Mouse (Mus musculus) midbrain, embryonic 10.5 days (tissue): ENCODE results near the gene Zbp1. TPM values are rescaled to one million over a fixed set of nuclear protein-coding genes. Genes with fewer than 3 reads are reported as not detected.
A peak's percentile ranks its signal among the peaks of the same experiment; 100 is the strongest.

ENCODE experiments used
- DNase-seq: peaks from one replicate; pipeline ENCODE4 v3.0.0-alpha.2; 2017; ENCODE audit warnings: low spot score
- H3K27ac ChIP-seq: fragments of 300-500 bp; sonication (generic); replicated peaks from 2 replicates; pipeline ENCODE4 v1.5.1; 2016; ENCODE audit warnings: mild to moderate bottlenecking
- H3K27me3 ChIP-seq: fragments of 300-500 bp; sonication (generic); 2 replicates; pipeline ENCODE4 v1.6.1; 2016; ENCODE audit warnings: low read depth, mild to moderate bottlenecking; ENCODE audit not compliant: poor library complexity, severe bottlenecking
- H3K36me3 ChIP-seq: fragments of 300-500 bp; sonication (generic); 2 replicates; pipeline ENCODE4 v1.6.1; 2016; ENCODE audit warnings: mild to moderate bottlenecking, moderate library complexity
- H3K4me1 ChIP-seq: fragments of 300-500 bp; sonication (generic); 2 replicates; pipeline ENCODE4 v1.6.1; 2016
- H3K4me3 ChIP-seq: fragments of 300-500 bp; sonication (generic); 2 replicates; pipeline ENCODE4 v1.5.1; 2016; ENCODE audit warnings: mild to moderate bottlenecking, moderate library complexity
- H3K9me3 ChIP-seq: fragments of 300-500 bp; sonication (generic); replicated peaks from 2 replicates; pipeline ENCODE4 v1.6.1; 2016; ENCODE audit warnings: mild to moderate bottlenecking
- WGBS: fragments of 180-500 bp; shearing (Covaris S2); methylation state at CpG from one replicate; pipeline ENCODE4 v1.1.7; 2016; 5-methylcytosine and 5-hydroxymethylcytosine counted together
- polyA plus RNA-seq: library from polyadenylated mRNA; unstranded; fragments of >200 nt; fragmentation: Nextera tagmentation; extraction: Ambion mirVana; gene quantifications from 2 replicates; pipeline ENCODE4 v1.2.1, GENCODE M21; 2016

Gene Zbp1
- polyA plus RNA-seq, 1 experiment from 2014 or later = 0.28 TPM

DNA sequence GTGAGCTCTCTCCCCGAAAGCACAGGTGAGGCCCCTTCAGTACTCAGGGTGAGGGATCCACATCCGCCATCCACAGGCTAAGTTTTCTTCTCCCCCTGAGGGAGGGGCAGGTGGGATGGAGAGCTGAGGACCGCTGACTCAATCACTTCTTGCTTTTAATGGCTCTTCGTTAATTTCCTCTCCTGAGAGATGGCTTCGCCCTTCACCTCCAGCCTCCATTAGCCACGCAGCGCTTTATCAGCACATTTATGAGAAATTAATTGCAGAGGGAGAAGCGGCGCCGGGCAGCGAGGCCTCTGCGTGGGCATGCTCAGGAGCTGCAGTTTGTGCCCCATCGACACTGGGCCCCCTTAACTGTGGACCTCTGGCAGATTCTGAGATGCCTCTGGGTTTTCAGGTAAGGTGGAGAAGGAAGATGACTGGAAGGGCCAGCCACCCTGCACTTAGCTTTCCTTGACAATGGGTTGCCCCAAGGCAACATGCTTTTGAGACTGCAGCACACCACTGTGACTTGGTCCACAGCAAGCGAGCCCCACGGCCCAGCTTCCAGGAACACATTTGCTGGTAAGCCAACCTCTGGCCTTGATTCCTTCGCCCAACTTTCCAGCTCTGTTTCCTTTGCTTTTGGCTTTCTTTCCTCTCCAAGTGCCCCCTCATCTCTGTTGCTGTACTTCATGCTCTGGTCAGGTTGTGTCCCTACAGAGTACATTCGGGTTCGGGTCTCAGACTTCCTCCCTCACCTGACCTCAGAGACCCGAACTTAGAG, 15.6 kb downstream of the Zbp1 start:
- 91% methylated on average over 19 of the region's 19 CpGs for WGBS
- Histone ChIP-seq H3K4me3 (no peak overlapping the region), H3K27me3 (no peaks in the 10 kb centered on the region), H3K4me1 (no peaks in the 10 kb centered on the region), H3K36me3 (no peaks in the 10 kb centered on the region), H3K27ac (no peak overlapping the region), H3K9me3 (no peaks in the 10 kb centered on the region)
- peak; percentile 8 for DNase-seq

DNA sequence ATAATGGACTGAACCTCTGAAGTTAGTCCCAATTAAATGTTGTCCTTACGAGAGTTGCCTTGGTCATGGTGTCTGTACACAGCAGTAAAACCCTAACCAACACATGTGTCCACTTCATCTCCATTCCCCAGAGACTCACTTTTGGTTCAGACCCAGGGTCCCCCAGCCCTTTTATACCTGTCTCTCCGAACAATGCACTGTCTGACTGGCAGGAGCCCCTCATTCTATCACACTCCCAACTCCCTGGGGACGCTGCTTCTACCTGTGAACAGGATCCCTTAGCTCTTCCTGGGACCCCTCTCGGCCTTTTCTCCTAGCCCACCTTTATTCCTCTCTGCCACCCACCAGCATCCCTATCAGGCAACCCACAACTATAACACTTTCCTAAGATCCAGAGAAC, 23.9 kb downstream of the Zbp1 start:
- 88% methylated on average over 4 of the region's 4 CpGs for WGBS
- Histone ChIP-seq H3K4me3 (no peak overlapping the region), H3K27me3 (no peaks in the 10 kb centered on the region), H3K36me3 (no peaks in the 10 kb centered on the region), H3K4me1 (no peaks in the 10 kb centered on the region), H3K27ac (no peak overlapping the region), H3K9me3 (no peaks in the 10 kb centered on the region)
- DNase-seq = no peak

DNA sequence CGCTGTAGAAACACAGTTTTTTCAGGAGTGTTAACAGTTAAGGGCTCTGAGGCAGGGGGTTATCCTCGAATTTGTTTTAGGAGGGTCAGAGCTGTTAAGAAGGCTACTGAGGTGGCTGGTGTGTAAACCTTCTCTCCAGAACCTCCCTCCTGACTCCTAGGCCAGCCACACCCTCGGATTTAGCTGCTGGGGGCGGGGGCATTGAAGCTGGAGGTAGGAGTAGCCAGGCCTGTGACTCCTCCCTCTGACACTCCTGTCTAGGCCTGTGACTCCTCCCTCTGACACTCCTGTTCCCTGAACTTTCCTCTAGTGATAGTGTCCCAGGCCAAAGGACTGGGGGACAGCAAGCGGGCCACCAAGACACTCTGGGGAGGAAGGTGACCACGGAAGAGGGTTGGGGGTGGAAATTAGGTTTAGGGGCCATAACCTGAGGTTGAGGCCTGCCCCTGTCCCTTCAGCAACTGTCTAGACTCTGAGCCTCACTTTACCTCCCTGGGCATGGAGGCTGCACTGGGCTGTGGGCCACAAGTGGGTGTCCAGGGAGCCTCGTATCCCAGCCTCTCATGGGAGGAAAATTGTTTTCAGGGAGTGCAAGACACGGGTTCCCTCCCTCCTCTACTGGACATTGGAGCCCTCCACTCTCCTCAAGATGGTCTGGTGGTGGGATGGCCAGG, 31.4 kb downstream of the Zbp1 start:
- H3K4me3 ChIP-seq = no peak overlapping the region
- no peaks in the 10 kb centered on the region for H3K9me3 ChIP-seq
- peaks cover 11% of the 10 kb centered on the region for H3K27me3 ChIP-seq
- WGBS = 35% methylated on average over 8 of the region's 8 CpGs
- H3K4me1 ChIP-seq = peaks cover 3% of the 10 kb centered on the region; the same call in 1 of the 2 replicates
- no peaks in the 10 kb centered on the region for H3K36me3 ChIP-seq
- DNase-seq = peak; percentile 9
- no peak overlapping the region for H3K27ac ChIP-seq

DNA sequence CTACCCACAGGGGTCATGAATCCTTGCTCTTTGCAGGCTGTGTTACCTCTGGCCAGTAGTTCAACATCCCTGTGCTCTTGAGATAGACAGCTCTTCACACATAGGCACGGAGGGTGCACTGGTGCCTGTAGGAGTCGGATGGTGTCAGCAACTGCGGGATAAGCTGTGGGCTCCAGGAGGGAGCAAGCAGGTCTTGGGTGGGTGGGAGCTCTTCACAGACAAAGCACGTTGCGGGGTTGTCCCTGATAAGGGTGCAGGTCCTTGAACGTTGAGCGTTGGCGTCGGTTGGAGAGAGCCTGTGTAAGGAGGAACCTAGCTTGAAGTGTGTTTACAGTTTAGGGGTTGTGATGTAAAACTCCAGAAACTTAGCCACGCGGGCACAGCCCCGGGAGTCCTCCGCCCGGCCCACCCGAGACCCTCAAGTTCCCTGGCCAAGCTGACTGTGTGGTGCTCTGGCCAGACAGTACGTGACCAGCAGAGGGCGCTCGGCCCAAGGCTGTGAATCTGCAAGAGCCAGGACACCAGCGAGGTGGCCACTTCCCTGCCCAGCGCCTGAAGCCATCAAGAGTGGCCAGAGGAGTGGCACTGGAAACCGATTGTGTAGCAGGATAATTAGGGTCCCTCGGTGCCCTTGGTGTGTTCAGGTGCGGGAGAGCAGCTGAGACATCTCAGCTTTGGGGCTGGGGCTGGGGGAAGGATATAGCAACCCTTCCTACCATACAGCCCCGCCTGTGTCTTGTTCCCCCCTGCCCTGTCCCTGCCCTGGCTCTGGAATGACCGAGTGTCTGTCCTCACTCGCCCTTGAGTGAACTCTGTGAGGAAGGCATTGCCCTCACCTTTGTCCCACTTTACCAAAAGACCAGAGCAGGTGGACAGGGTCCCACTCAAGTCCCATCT, 32.4 kb downstream of the Zbp1 start:
- H3K27me3 ChIP-seq = peaks cover 15% of the 10 kb centered on the region
- DNase-seq = peak; percentile 88
- peaks cover 3% of the 10 kb centered on the region; the same call in 1 of the 2 replicates for H3K4me1 ChIP-seq
- H3K9me3 ChIP-seq = no peaks in the 10 kb centered on the region
- no peak overlapping the region for H3K4me3 ChIP-seq
- no peak overlapping the region for H3K27ac ChIP-seq
- no peaks in the 10 kb centered on the region for H3K36me3 ChIP-seq
- 38% methylated on average over 26 of the region's 26 CpGs for WGBS

DNA sequence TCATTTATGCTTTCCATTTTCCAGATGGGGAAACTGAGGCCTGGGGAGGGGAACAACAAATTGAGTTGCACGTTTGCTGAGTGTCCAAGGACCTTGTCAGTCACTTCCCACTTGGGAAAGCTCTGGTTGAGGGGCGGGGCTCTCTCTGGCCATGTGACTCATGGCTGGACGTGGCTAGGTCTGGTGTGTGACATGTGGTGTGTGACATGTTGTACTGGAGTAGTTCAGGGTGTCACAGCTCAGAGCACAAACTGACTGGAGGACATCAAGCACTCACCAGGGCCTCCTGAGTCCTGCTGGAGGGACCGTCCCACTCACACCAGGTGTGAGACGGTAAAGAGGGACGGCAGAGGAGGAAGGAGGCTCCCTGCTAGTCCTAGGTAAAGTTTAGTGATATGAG, 33.4 kb downstream of the Zbp1 start:
- H3K4me1 ChIP-seq = peaks cover 3% of the 10 kb centered on the region; the same call in 1 of the 2 replicates
- WGBS = 78% methylated on average over 6 of the region's 6 CpGs
- H3K9me3 ChIP-seq = no peaks in the 10 kb centered on the region
- H3K27ac ChIP-seq = no peak overlapping the region
- H3K36me3 ChIP-seq = no peaks in the 10 kb centered on the region
- H3K4me3 ChIP-seq = no peak overlapping the region
- peaks cover 15% of the 10 kb centered on the region for H3K27me3 ChIP-seq
- peak; percentile 10 for DNase-seq

DNA sequence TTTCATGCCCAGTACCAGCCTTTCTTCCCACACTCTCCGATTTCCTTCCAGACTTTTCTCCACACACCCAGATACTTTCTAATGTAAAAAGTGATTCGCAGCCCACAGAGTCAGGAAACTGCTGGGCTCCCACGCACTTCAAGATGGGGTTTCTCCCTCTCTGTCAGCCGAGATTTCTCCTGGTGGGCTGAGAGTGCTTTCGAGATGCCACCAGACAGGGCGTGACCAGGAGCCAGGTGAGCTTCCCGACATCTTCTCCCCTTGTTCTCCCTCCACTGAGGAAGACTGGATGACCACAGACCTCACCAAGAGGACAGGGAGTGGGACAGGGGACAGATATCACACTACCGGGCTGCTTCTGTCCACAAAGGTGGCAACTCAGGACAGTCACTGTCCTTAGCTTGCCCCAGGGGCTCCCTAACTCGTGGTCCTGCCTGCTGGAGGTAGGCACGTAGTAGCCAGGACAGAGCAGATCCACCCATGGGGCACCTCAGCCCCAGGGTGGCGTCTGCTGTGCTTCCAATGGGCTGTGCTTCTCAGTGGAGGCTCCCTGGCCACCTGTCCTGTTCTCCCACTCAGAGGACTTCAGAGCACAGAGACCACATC, 34.1 kb downstream of the Zbp1 start:
- no peaks in the 10 kb centered on the region for H3K36me3 ChIP-seq
- H3K27ac ChIP-seq = no peak overlapping the region
- H3K27me3 ChIP-seq = peaks cover 15% of the 10 kb centered on the region
- no peak overlapping the region for H3K4me3 ChIP-seq
- no peaks in the 10 kb centered on the region for H3K9me3 ChIP-seq
- peaks cover 3% of the 10 kb centered on the region; the same call in 1 of the 2 replicates for H3K4me1 ChIP-seq
- DNase-seq = peak; percentile 10
- 68% methylated on average over 11 of the region's 11 CpGs for WGBS

DNA sequence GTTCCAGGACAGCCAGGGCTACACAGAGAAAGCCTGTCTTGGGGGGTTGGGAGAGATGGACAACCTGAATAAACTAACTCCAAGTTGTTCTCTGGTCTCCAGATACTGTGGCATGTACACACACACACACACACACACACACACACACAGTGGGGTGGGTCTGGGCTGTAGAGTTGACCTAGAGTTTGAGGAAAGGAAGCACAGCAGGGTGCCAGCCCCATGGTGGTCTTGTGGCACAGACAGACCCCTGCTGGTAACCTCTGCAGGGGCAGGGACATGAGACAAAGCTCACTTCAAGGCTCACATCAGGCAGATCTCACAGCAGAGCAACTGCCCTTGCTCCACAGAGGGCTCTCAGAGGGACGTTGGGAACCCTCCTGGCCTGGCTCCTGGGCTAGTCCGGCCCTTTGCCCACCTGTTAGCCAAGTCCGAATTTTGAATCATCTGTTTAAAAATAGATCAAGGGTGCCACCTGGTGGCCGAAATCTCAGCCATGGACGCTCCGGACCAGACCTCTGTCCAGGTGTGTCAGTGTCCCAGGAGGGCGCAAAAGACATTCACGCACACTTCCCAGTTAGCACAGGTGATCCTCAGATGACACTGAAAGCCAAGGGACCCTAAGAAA, 34.8 kb downstream of the Zbp1 start:
- DNase-seq = peak; percentile 69
- H3K27me3 ChIP-seq = peaks cover 15% of the 10 kb centered on the region
- no peaks in the 10 kb centered on the region for H3K9me3 ChIP-seq
- WGBS = 15% methylated on average over 8 of the region's 8 CpGs
- H3K4me1 ChIP-seq = peaks cover 3% of the 10 kb centered on the region; the same call in 1 of the 2 replicates
- no peaks in the 10 kb centered on the region for H3K36me3 ChIP-seq
- no peak overlapping the region for H3K4me3 ChIP-seq
- no peak overlapping the region for H3K27ac ChIP-seq

DNA sequence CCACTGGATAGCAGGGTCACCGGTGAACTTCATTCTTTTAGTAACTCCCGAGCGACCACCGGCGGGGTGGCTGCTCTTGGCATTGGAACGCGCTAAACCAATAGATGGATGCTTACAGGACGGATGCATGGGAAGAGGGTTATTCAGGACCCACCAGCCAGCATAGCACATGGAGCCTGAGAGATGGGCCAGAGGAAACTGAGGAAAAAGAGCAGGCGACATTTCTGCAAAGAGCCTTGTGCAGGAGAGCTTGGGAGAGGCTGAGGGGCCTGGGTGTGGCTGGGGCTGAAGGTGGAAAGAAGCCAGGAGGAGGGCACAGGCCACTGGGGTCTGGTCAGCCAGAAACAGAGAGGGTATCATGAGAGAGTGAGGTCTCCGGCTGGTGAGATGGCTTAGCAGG, 35.4 kb downstream of the Zbp1 start:
- peak; percentile 11 for DNase-seq
- Histone ChIP-seq H3K27ac (no peak overlapping the region), H3K4me3 (no peak overlapping the region), H3K36me3 (no peaks in the 10 kb centered on the region), H3K9me3 (no peaks in the 10 kb centered on the region), H3K4me1 (peaks cover 3% of the 10 kb centered on the region; the same call in 1 of the 2 replicates), H3K27me3 (peaks cover 15% of the 10 kb centered on the region)
- WGBS = 89% methylated on average over 10 of the region's 10 CpGs

DNA sequence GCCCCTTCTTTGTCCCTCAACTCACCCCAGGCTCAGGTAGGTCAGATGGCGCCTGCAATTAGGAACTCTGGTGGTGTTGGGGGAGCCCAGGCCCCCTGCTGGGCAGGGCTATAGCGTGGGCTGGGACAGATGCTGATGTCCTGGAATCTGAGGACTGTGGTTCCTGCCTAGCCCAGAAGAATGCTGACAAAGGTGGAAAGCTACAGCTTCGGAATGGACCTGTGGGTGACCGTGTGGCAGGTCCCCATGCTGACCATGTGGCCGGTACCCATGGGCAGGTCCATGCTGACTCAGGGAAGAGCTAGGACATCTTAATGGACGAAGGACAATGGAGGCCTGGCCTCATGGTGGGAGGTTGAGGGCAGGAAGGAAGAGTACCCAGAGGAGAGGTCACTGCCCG, 35.9 kb downstream of the Zbp1 start:
- 77% methylated on average over 7 of the region's 7 CpGs for WGBS
- 0 out of 2 replicates have a peak overlapping the region, but pooled peaks have one; percentile 13 for H3K27ac ChIP-seq

DNA sequence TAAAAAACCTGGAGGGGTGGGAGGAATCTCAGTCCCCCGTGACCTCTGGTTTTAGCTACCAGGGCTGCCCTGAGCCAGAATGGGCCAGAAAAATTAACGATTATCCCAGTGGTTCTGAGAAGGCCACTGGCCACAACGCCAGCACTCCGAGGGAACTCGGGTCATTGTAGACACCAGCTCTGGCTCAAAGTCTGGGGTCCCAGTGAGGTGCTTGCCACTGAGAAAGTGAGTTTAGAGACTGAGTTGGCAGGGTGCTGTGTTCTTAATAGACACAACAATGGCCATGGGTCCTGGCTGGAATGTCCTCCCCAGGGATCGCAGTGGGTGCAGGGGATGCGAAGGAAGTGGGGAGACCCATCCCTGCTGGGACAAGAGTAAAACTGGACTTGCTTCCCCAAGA, 36.8 kb downstream of the Zbp1 start:
- DNase-seq = no peak
- peaks cover 9% of the 10 kb centered on the region; the same call in 1 of the 2 replicates for H3K27me3 ChIP-seq
- H3K4me3 ChIP-seq = no peak overlapping the region
- no peaks in the 10 kb centered on the region for H3K36me3 ChIP-seq
- no peaks in the 10 kb centered on the region for H3K9me3 ChIP-seq
- WGBS = 84% methylated on average over 7 of the region's 7 CpGs
- peak overlapping the region; percentile 39; the same call in 1 of the 2 replicates for H3K27ac ChIP-seq
- H3K4me1 ChIP-seq = peaks cover 3% of the 10 kb centered on the region; the same call in 1 of the 2 replicates

More for the DNA sequence above, 35.9 kb downstream of the Zbp1 start:
- Histone ChIP-seq H3K36me3 (no peaks in the 10 kb centered on the region), H3K4me3 (no peak overlapping the region), H3K27me3 (peaks cover 15% of the 10 kb centered on the region), H3K4me1 (peaks cover 3% of the 10 kb centered on the region; the same call in 1 of the 2 replicates), H3K9me3 (no peaks in the 10 kb centered on the region)
- DNase-seq = peak; percentile 9

DNA sequence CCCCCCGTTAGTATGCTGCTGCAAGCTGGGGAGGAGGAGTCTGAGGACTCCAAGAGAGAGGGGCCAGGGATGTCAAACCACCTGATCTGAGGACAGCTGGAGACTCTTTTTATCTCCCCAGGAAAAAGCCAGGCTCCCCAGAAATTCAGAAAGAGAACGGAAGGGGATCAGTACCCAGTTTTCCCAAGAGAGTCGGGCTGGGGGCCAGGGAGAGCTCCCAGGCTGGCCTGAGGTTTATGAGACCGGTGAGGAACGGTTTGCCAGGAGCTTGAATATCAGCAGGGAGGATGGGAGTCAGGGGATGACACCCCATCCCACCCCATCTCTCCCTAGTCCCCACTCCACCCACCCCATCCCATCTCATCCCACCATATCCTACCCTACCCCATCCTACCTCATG, 37.2 kb downstream of the Zbp1 start:
- peak; percentile 8 for DNase-seq
- Histone ChIP-seq H3K4me1 (peaks cover 2% of the 10 kb centered on the region; the same call in 1 of the 2 replicates), H3K9me3 (no peaks in the 10 kb centered on the region), H3K27ac (no peak overlapping the region), H3K4me3 (no peak overlapping the region), H3K36me3 (no peaks in the 10 kb centered on the region), H3K27me3 (peaks cover 5% of the 10 kb centered on the region; the same call in 1 of the 2 replicates)
- WGBS = 63% methylated on average over 5 of the region's 5 CpGs
